ENCODE assay signal across 11 mouse cellular contexts in genomic region chr2:35852971-35853370, GRCm38 (mm10).
"Had no signal": no experiment of that assay in that cellular context is flagged by ENCODE, and none has a peak within 500 bp of the region (broad histone marks: within the 10 kb centered on the region; RNA-seq: fewer than 3 reads in every experiment).

No protein-coding gene starts in this region.

- H3K4me2 ChIP-seq: liver, embryonic 13.5 days; midbrain, embryonic 11.5 days had no signal

- H3K9ac ChIP-seq: liver, embryonic 13.5 days had no signal

- H3K36me3 ChIP-seq: liver, embryonic 13.5 days had no signal

- DNase-seq: kidney, adult 9 months; kidney, postnatal 14 days; kidney, postnatal 4 days; liver, embryonic 13.5 days; lung, adult 2 months; lung, postnatal 14 days; lung, postnatal 4 days; midbrain, embryonic 14.5 days; thymus, adult 18-20 months; thymus, postnatal 36 days had no signal

- H3K9me3 ChIP-seq: liver, embryonic 13.5 days had no signal

- H3K4me1 ChIP-seq: liver, embryonic 13.5 days had no signal

- H3K4me3 ChIP-seq: liver, embryonic 13.5 days had no signal

- H3K27ac ChIP-seq: liver, embryonic 13.5 days had no signal
